Mouse (Mus musculus) lung, embryonic 14.5 days (tissue): ENCODE measurements at regions not wholly inside any gene's neighbourhood (a gene's known extent, or its start where the extent isn't known, plus 50 kb on each side); places are given as distances from the start of the nearest gene placed in this dataset.

ENCODE experiments used
- ATAC-seq: fragments of 200-750 bp; cut with Nextera tagmentation; 2 replicates; pipeline ENCODE4 v1.8.0; 2017; ENCODE audit warnings: mild to moderate bottlenecking, moderate TSS enrichment, moderate library complexity; ENCODE audit not compliant: insufficient read depth
- DNase-seq: peaks from one replicate; pipeline ENCODE4 v3.0.0-alpha.2; 2015
- H3K27ac ChIP-seq: fragments of 300-500 bp; sonication (generic); 2 replicates; pipeline ENCODE4 v1.5.1; 2014; ENCODE audit warnings: low read depth, mild to moderate bottlenecking, moderate library complexity
- H3K27me3 ChIP-seq: fragments of 300-500 bp; sonication (generic); 2 replicates; pipeline ENCODE4 v1.6.1; 2014; ENCODE audit warnings: low read length, control low read depth; ENCODE audit not compliant: insufficient read depth
- H3K36me3 ChIP-seq: fragments of 300-500 bp; sonication (generic); 2 replicates; pipeline ENCODE4 v1.6.1; 2014; ENCODE audit warnings: control low read depth; ENCODE audit not compliant: insufficient read depth
- H3K4me1 ChIP-seq: fragments of 300-500 bp; sonication (generic); 2 replicates; pipeline ENCODE4 v1.6.1; 2014; ENCODE audit warnings: antibody characterized with exemption, control low read depth; ENCODE audit not compliant: insufficient read depth
- H3K4me2 ChIP-seq: fragments of 300-500 bp; sonication (generic); 2 replicates; pipeline ENCODE4 v1.6.1; 2014; ENCODE audit warnings: mild to moderate bottlenecking
- H3K4me3 ChIP-seq: fragments of 300-500 bp; sonication (generic); 2 replicates; pipeline ENCODE4 v1.5.1; 2014; ENCODE audit warnings: low read depth, low read length
- H3K9ac ChIP-seq: fragments of 300-500 bp; sonication (generic); 2 replicates; pipeline ENCODE4 v1.6.1; 2014
- H3K9me3 ChIP-seq: fragments of 300-500 bp; sonication (generic); 2 replicates; pipeline ENCODE4 v1.6.1; 2016; ENCODE audit warnings: low read depth, low read length, control low read depth
- CTCF ChIP-seq: IDR thresholded peaks from 2 replicates; pipeline ENCODE4 v1.5.1; 2016; ENCODE audit warnings: antibody characterized with exemption, low read depth
- WGBS: fragments of 180-500 bp; shearing (Covaris S2); extraction: QIAGEN DNeasy Blood & Tissue Kit; methylation state at CpG from one replicate; pipeline ENCODE4 v1.1.7; 2014; 5-methylcytosine and 5-hydroxymethylcytosine counted together

- 68% methylated on average over 5 of the region's 5 CpGs for WGBS
- DNase-seq, result no peak
- no peak for ATAC-seq
- Histone ChIP-seq H3K9me3 (no peaks in the 10 kb centered on the region), H3K9ac (no peak overlapping the region), H3K36me3 (no peaks in the 10 kb centered on the region), H3K4me1 (no peaks in the 10 kb centered on the region), H3K27ac (no peak overlapping the region), H3K27me3 (no peaks in the 10 kb centered on the region), H3K4me2 (no peak overlapping the region), H3K4me3 (no peak overlapping the region)
- no peak for TF ChIP-seq CTCF
These were observed 65.3 kb downstream of the Cdca7 start for GRCm38 (mm10) chr2:72541246-72541645.

- no peak overlapping the region for H3K27ac ChIP-seq
- H3K4me3 ChIP-seq, result no peak overlapping the region
- no peak for ATAC-seq
- H3K36me3 ChIP-seq, result no peaks in the 10 kb centered on the region
- WGBS, result 89% methylated on average over 1 of the region's 1 CpGs
- DNase-seq, result no peak
- H3K4me2 ChIP-seq, result no peak overlapping the region
- no peak overlapping the region for H3K9ac ChIP-seq
- peaks cover 8% of the 10 kb centered on the region; the same call in 1 of the 2 replicates for H3K4me1 ChIP-seq
- no peak for TF ChIP-seq CTCF
- H3K27me3 ChIP-seq, result no peaks in the 10 kb centered on the region
- no peaks in the 10 kb centered on the region for H3K9me3 ChIP-seq
These were observed 69.5 kb downstream of the Cdca7 start for GRCm38 (mm10) chr2:72545453-72545852.

GRCm38 (mm10) chr2:72546476-72546875 lies 70.5 kb downstream of the Cdca7 start:
- DNase-seq (peak; percentile 76), ATAC-seq (no peak)
- Histone ChIP-seq H3K4me1 (peaks cover 8% of the 10 kb centered on the region; the same call in 1 of the 2 replicates), H3K9me3 (no peaks in the 10 kb centered on the region), H3K4me2 (no peak overlapping the region), H3K27ac (peak overlapping the region; percentile 56; the same call in 1 of the 2 replicates), H3K4me3 (no peak overlapping the region), H3K36me3 (no peaks in the 10 kb centered on the region), H3K27me3 (no peaks in the 10 kb centered on the region), H3K9ac (no peak overlapping the region)
- TF ChIP-seq CTCF, result no peak
- WGBS, result 55% methylated on average over 5 of the region's 5 CpGs

- Histone ChIP-seq H3K36me3 (no peaks in the 10 kb centered on the region), H3K27ac (peak overlapping the region; percentile 56; the same call in 1 of the 2 replicates), H3K4me1 (peaks cover 8% of the 10 kb centered on the region; the same call in 1 of the 2 replicates), H3K9ac (no peak overlapping the region), H3K9me3 (no peaks in the 10 kb centered on the region), H3K4me2 (no peak overlapping the region), H3K27me3 (no peaks in the 10 kb centered on the region), H3K4me3 (no peak overlapping the region)
- DNase-seq (peak; percentile 49), ATAC-seq (no peak)
- TF ChIP-seq CTCF, result no peak
- 14% methylated on average over 4 of the region's 4 CpGs for WGBS
These were observed 71.0 kb downstream of the Cdca7 start for GRCm38 (mm10) chr2:72546963-72547362.

- DNase-seq (peak; percentile 37), ATAC-seq (no peak)
- Histone ChIP-seq H3K4me2 (no peak overlapping the region), H3K9ac (no peak overlapping the region), H3K36me3 (no peaks in the 10 kb centered on the region), H3K4me1 (peaks cover 8% of the 10 kb centered on the region; the same call in 1 of the 2 replicates), H3K4me3 (no peak overlapping the region), H3K27me3 (no peaks in the 10 kb centered on the region), H3K9me3 (no peaks in the 10 kb centered on the region), H3K27ac (no peak overlapping the region)
- no peak for TF ChIP-seq CTCF
- 41% methylated on average over 4 of the region's 4 CpGs for WGBS
These were observed 75.3 kb downstream of the Cdca7 start for GRCm38 (mm10) chr2:72551268-72551667.

GRCm38 (mm10) chr2:72554603-72555002 lies 78.6 kb downstream of the Cdca7 start:
- Histone ChIP-seq H3K27ac (no peak overlapping the region), H3K4me3 (no peak overlapping the region), H3K9me3 (no peaks in the 10 kb centered on the region), H3K9ac (no peak overlapping the region), H3K27me3 (no peaks in the 10 kb centered on the region), H3K36me3 (no peaks in the 10 kb centered on the region), H3K4me1 (no peaks in the 10 kb centered on the region), H3K4me2 (no peak overlapping the region)
- no peak for TF ChIP-seq CTCF
- 65% methylated on average over 5 of the region's 5 CpGs for WGBS
- DNase-seq (no peak), ATAC-seq (no peak)

GRCm38 (mm10) chr2:72555116-72555515 lies 79.2 kb downstream of the Cdca7 start:
- H3K9me3 ChIP-seq, result no peaks in the 10 kb centered on the region
- no peak overlapping the region for H3K27ac ChIP-seq
- H3K36me3 ChIP-seq, result no peaks in the 10 kb centered on the region
- WGBS, result 80% methylated on average over 4 of the region's 4 CpGs
- DNase-seq (no peak), ATAC-seq (no peak)
- no peak for TF ChIP-seq CTCF
- H3K4me1 ChIP-seq, result no peaks in the 10 kb centered on the region
- no peak overlapping the region for H3K4me3 ChIP-seq
- no peak overlapping the region for H3K4me2 ChIP-seq
- no peaks in the 10 kb centered on the region for H3K27me3 ChIP-seq
- H3K9ac ChIP-seq, result no peak overlapping the region

- Histone ChIP-seq H3K4me1 (no peaks in the 10 kb centered on the region), H3K9ac (no peak overlapping the region), H3K27me3 (no peaks in the 10 kb centered on the region), H3K4me3 (no peak overlapping the region), H3K9me3 (no peaks in the 10 kb centered on the region), H3K36me3 (no peaks in the 10 kb centered on the region), H3K4me2 (no peak overlapping the region), H3K27ac (no peak overlapping the region)
- TF ChIP-seq CTCF, result no peak
- ATAC-seq (no peak), DNase-seq (peak; percentile 55)
- WGBS, result 44% methylated on average over 6 of the region's 6 CpGs
These were observed 79.6 kb downstream of the Cdca7 start for GRCm38 (mm10) chr2:72555556-72555955.
